Mouse (Mus musculus): Measurements from ENCODE around the gene Serpina1d.
"Not testable (repeated sequence)": the region's sequence is repeated elsewhere in the genome, so short reads cannot be mapped to it uniquely, and the experiment has no call there.

Gene Serpina1d

DNA sequence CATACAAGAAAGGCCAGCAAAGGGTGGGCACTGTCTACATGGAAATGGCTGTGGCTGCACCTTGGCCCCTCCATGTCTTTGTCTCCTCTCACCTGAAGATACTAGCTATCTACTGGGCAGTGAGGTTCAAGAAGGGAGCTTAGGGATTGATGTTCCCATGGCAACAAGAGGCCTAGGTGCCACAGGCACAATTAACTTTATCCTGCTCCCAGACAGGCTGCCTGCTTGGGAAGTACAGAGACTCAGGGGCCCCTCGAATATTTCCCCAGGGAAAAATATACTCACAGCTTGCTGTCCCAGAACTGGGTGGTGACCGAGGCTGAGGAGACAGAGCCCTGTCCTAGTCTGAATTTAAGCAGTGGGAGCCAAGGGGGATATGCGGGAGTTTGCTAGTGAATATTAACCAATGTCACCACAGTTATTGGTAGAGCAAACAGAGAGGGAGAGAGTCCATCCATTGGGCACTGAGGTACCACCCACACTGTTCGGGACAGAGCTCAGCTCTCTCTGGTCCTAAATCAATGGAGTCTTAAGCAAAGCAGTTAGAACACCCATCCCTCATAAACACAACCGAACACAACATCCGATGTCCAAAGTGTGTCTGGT, at the start of gene Serpina1d:
Gene Serpina1d, minus strand, starts transcription at position 347 of the 606 bp plus-strand sequence.
- not testable (repeated sequence) for DNase-seq (ENCODE audit: low read depth, low spot score)

DNA sequence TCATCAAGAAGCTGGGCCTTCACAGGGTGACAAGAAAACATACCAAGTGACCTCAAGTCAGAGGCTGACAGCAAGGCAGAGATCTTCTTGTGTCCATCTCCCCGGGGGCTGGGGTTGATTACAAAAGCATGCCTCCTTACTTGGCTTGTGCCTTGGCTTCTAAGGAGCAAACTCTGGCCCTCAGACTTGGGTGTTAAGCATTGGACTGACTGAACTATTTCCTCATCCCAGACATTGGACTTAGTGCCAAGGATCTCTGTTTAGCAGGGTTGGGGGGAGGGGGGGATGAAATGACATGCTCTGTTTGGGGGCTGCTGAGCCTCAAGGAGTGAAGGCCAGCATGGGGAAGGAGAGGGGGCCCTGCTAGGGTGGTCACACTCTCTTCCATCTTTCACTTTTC, 2.8 kb downstream of the Serpina1d start:
- not testable (repeated sequence) for DNase-seq (ENCODE audit: low read depth, low spot score)

DNA sequence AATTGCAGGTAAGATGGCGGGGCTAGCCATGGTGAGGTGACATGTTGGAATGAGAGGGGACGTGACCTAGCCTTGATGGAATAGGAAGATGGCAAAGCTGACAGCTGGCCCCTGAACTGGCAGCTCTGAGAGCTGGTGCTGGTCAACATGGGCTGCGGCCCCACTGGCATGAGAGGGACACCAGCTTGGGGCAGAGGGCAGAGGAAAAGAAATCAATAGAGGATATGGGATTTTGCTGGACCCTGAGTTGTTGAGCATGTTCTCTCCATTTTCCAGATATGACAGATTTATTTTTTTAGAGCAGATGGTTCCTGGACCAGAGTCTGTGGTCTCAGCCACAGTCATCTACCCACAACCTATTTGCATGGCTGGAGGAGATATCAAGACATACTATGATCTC, 10.3 kb downstream of the Serpina1d start:
- not testable (repeated sequence) for DNase-seq (ENCODE audit: low read depth, low spot score)

DNA sequence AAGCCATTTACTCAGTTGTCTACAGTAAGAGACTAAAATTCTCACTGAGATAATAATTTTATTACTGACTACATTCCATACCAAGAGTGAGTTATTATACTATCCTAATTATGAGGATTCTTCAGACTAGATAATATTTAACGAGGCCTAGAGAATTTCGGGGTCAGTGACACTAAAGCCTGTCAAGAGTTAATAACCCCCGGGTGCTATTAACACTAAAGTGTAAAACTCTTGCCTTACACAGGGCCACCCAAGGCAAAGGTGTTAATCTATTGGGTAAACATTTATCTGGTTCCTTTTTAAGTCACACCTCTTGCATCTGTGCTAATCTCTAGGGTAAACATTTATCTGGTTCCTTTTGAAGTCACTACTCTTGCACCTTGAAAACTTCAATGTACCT, 13.1 kb downstream of the Serpina1d start:
- DNase-seq (ENCODE audit: low read depth, low spot score) = not testable (repeated sequence)

DNA sequence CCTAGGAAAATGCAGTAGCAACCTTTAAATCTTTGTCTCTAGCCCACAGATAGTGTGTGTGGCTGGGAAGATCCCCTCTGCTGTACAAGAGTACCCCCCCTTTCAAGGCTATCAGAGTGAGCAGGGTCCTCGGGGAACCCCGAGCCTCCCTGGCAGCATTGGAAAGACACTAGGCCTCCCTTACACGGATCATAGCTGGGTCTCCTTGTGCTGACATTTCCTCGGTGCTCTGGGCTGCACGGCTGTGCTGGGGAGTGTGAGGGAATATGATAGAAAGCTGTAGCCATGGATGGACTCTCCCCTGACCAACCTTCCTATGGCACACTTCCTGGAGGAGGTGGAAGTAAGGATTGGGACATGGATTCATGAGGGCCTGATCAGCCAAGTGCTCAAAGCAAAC, 27.4 kb downstream of the Serpina1d start:
- not testable (repeated sequence) for DNase-seq (ENCODE audit: low read depth, low spot score)

DNA sequence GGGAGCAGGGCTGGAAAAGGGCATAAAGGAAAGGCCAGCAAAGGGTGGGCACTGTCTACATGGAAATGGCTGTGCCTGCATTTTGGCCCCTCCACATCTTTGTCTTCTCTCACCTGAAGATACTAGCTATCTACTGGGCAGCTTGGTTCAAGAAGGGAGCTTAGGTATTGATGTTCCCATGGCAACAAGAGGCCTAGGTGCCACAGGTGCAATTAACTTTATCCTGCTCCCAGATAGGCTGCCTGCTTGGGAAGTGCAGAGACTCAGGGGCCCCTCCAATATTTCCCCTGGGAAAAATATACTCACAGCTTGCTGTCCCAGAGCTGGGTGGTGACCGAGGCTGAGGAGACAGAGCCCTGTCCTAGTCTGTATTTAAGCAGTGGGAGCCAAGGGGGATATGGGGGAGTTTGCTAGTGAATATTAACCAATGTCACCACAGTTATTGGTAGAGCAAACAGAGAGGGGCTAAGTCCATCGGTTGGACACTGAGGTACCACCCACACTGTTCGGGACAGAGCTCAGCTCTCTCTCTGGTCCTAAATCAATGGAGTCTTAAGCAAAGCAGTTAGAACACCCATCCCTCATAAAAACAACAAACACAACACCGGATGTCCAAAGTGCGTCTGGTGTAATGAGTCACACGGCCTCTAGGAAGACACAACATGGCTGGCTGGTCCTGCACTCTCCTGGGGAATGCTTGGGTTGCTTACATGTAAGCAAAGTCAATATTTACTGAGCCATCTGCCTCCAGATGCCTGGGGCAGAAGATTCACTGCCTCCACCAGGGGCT, 35.4 kb downstream of the Serpina1d start:
- not testable (repeated sequence) for DNase-seq (ENCODE audit: low read depth, low spot score)

DNA sequence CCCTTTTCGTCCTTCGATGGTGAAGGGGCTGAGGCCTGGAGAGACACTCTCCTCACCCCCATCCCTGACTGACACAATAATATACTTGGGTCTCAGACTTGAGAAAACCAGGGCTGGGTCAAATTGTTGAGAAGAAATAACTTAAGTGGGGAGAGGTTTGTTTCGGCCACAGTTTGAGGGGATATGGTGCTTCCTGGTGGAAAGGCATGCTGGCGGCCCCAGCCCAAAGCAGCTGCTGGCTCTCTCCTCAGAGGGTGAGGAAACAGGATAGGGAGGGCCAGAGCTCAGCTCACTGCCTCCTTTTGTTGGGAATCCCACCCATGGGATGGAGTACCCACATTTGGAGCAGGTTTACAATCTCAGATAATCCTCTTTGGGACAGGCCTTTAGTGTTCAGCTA, 37.8 kb downstream of the Serpina1d start:
- not testable (repeated sequence) for DNase-seq (ENCODE audit: low read depth, low spot score)

DNA sequence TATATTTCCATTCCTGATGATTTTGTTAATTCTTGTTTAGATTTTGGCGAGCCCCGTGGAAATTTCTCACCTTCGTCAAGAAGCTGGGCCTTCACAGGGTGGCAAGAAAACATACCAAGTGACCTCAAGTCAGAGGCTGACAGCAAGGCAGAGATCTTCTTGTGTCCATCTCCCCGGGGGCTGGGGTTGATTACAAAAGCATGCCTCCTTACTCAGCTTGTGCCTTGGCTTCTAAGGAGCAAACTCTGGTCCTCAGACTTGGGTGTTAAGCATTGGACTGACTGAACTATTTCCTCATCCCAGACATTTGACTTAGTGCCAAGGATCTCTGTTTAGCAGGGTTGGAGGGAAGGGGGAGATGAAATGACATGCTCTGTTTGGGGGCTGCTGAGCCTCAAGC, 38.3 kb downstream of the Serpina1d start:
- DNase-seq (ENCODE audit: low read depth, low spot score) = not testable (repeated sequence)

All from R1 (cell line).